In the genomic region with DNA sequence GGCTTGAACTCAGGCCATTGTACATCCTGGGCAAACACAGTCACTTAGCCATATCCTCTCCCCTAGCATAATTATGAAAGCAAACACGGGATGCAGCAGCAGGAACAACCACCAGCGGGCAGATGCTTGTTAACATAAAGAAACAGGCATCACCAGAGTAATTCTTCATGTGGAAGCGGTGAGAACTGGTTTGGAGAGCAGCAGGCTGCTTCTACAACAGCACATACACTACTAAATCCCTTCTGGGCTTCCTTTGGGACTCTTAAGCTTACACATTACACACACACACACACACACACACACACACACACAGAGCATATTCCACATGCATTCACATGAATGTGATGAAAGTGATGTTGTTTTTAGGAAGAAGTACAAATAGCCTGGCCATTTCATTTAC, we compare ENCODE assay signal across 15 mouse cellular contexts.
DNase-seq lines count a peak whose midpoint lies in the region; ATAC-seq and TF ChIP-seq lines count a peak whose summit lies in the region.
"Had no signal": no experiment of that assay in that cellular context is flagged by ENCODE, and none has a peak within 500 bp of the region (broad histone marks: within the 10 kb centered on the region; RNA-seq: fewer than 3 reads in every experiment).

No protein-coding gene starts in this region.

- H3K27me3 ChIP-seq in midbrain, embryonic 12.5 days: no peaks in the 10 kb centered on the region
- H3K27me3 ChIP-seq in midbrain, embryonic 16.5 days (ENCODE audit: control insufficient read depth, insufficient read depth, low read depth, low read length): no peaks in the 10 kb centered on the region
- H3K27me3 ChIP-seq in limb, embryonic 14.5 days (ENCODE audit: control insufficient read depth, insufficient read depth, low read length): no peaks in the 10 kb centered on the region
- 0 out of 2 replicates have a peak, but pooled peaks cover 5% of the 10 kb centered on the region for H3K27me3 ChIP-seq in liver, embryonic 12.5 days (replicated peaks)

- 44% methylated on average over 3 of the region's 3 CpGs for WGBS in midbrain, embryonic 12.5 days
- WGBS in midbrain, embryonic 16.5 days: 39% methylated on average over 3 of the region's 3 CpGs
- WGBS in limb, embryonic 14.5 days: 30% methylated on average over 3 of the region's 3 CpGs
- 59% methylated on average over 3 of the region's 3 CpGs for WGBS in liver, embryonic 12.5 days (ENCODE audit: insufficient replicate concordance)

- H3K4me2 ChIP-seq in midbrain, embryonic 12.5 days (replicated peaks): no peak overlapping the region
- H3K4me2 ChIP-seq in midbrain, embryonic 16.5 days (ENCODE audit: low read length): no peak overlapping the region
- no peak overlapping the region; the same call in 1 of the 2 replicates for H3K4me2 ChIP-seq in limb, embryonic 14.5 days (replicated peaks; ENCODE audit: low read depth, low read length, severe bottlenecking)
- H3K4me2 ChIP-seq in liver, embryonic 12.5 days: no peak overlapping the region

- peak overlapping the region; percentile 52 for H3K27ac ChIP-seq in midbrain, embryonic 12.5 days (replicated peaks)
- no peak overlapping the region for H3K27ac ChIP-seq in midbrain, embryonic 16.5 days (ENCODE audit: low read length)
- H3K27ac ChIP-seq in limb, embryonic 14.5 days (replicated peaks; ENCODE audit: low read depth, low read length): peak overlapping the region; percentile 74
- no peak overlapping the region for H3K27ac ChIP-seq in liver, embryonic 12.5 days
- H3K27ac ChIP-seq: liver, embryonic 14.5 days had no signal

- H3K9me3 ChIP-seq in midbrain, embryonic 12.5 days: no peaks in the 10 kb centered on the region
- no peaks in the 10 kb centered on the region for H3K9me3 ChIP-seq in midbrain, embryonic 16.5 days (replicated peaks; ENCODE audit: control insufficient read depth, low read length, poor library complexity, severe bottlenecking)
- H3K9me3 ChIP-seq in limb, embryonic 14.5 days (ENCODE audit: control insufficient read depth, low read length): no peaks in the 10 kb centered on the region
- H3K9me3 ChIP-seq in liver, embryonic 12.5 days (replicated peaks): no peaks in the 10 kb centered on the region
- H3K9me3 ChIP-seq: megakaryocyte, embryonic 14.5 days had no signal

- no peaks in the 10 kb centered on the region for H3K36me3 ChIP-seq in midbrain, embryonic 12.5 days
- no peaks in the 10 kb centered on the region for H3K36me3 ChIP-seq in midbrain, embryonic 16.5 days (ENCODE audit: control insufficient read depth, insufficient read depth, low read length)
- no peaks in the 10 kb centered on the region for H3K36me3 ChIP-seq in limb, embryonic 14.5 days (ENCODE audit: control insufficient read depth, insufficient read depth, low read length)
- no peaks in the 10 kb centered on the region for H3K36me3 ChIP-seq in liver, embryonic 12.5 days

- no peak for ATAC-seq in midbrain, embryonic 12.5 days (ENCODE audit: low FRiP score, low read depth)
- no peak for ATAC-seq in midbrain, embryonic 16.5 days
- ATAC-seq in limb, embryonic 14.5 days (ENCODE audit: low FRiP score, low read depth): peak; percentile 56; the same call in 1 of the 2 replicates
- ATAC-seq in megakaryocyte-erythroid progenitor cell, adult 5-6 weeks (replicated peaks; ENCODE audit: low FRiP score, low TSS enrichment, poor library complexity, severe bottlenecking): no peak
- no peak for ATAC-seq in liver, embryonic 12.5 days

- no peak overlapping the region for H3K9ac ChIP-seq in midbrain, embryonic 12.5 days (replicated peaks)
- no peak overlapping the region for H3K9ac ChIP-seq in midbrain, embryonic 16.5 days (ENCODE audit: low read depth, low read length)
- H3K9ac ChIP-seq in limb, embryonic 14.5 days (ENCODE audit: low read depth, low read length, severe bottlenecking): no peak overlapping the region
- no peak overlapping the region for H3K9ac ChIP-seq in liver, embryonic 12.5 days
- H3K9ac ChIP-seq: liver, embryonic 14.5 days had no signal

- no peak for TF ChIP-seq POLR2A in limb, embryonic 14.5 days (IDR thresholded peaks at IDR 0.05; ENCODE audit: borderline replicate concordance, extremely low read depth, insufficient read depth, insufficient read length)

- H3K4me3 ChIP-seq in midbrain, embryonic 12.5 days: no peak overlapping the region
- no peak overlapping the region for H3K4me3 ChIP-seq in midbrain, embryonic 16.5 days (ENCODE audit: low read depth, low read length)
- H3K4me3 ChIP-seq in limb, embryonic 14.5 days (replicated peaks; ENCODE audit: low read length): no peak overlapping the region
- no peak overlapping the region for H3K4me3 ChIP-seq in liver, embryonic 12.5 days
- H3K4me3 ChIP-seq: layer of hippocampus, adult 2 months; megakaryocyte, embryonic 14.5 days had no signal

- DNase-seq in forelimb bud, embryonic 11.5 days (ENCODE audit: low read depth, low spot score): peak; percentile 35
- DNase-seq in limb, embryonic 14.5 days (ENCODE audit: low spot score): peak; percentile 44
- DNase-seq in heart, adult 11 months: no peak
- DNase-seq in cerebellum, adult 11 months: no peak
- DNase-seq: adrenal gland, adult 2 months; gastrocnemius, postnatal 25 days; kidney, adult 18-20 months; thymus, adult 18-20 months had no signal

- peaks cover 22% of the 10 kb centered on the region for H3K4me1 ChIP-seq in midbrain, embryonic 12.5 days
- H3K4me1 ChIP-seq in midbrain, embryonic 16.5 days (ENCODE audit: control insufficient read depth, insufficient read depth, low read length): peaks cover 16% of the 10 kb centered on the region
- peaks cover 55% of the 10 kb centered on the region for H3K4me1 ChIP-seq in limb, embryonic 14.5 days (ENCODE audit: control insufficient read depth, insufficient read depth, low read length)
- no peaks in the 10 kb centered on the region for H3K4me1 ChIP-seq in liver, embryonic 12.5 days

Comparison
In these comparisons a context has a peak if more than half of its experiments do, and no peak if none do; other contexts are left out.
1. H3K27ac ChIP-seq: peak in midbrain, embryonic 12.5 days (single experiment) and limb, embryonic 14.5 days (single experiment); none in midbrain, embryonic 16.5 days (single experiment) and liver, embryonic 12.5 days (single experiment).
2. DNase-seq: peak in forelimb bud, embryonic 11.5 days (single experiment) and limb, embryonic 14.5 days (single experiment); none in heart, adult 11 months (single experiment) and cerebellum, adult 11 months (single experiment).